Mouse (Mus musculus) C2C12 (cell line): ENCODE measurements at regions not wholly inside any gene's neighbourhood (a gene's known extent, or its start where the extent isn't known, plus 50 kb on each side); places are given as distances from the start of the nearest gene placed in this dataset.

ENCODE experiments used
- H3K27me3 ChIP-seq: one replicate; pipeline ENCODE4 v1.6.1; 2011; ENCODE audit not compliant: control insufficient read depth, insufficient read depth, insufficient read length
- H3K36me3 ChIP-seq: one replicate; pipeline ENCODE4 v1.6.1; 2011; ENCODE audit not compliant: control insufficient read depth, insufficient read depth
- H3K4me3 ChIP-seq: one replicate; pipeline ENCODE4 v1.5.1; 2011; ENCODE audit warnings: mild to moderate bottlenecking, control low read depth; ENCODE audit not compliant: poor library complexity, insufficient read depth, severe bottlenecking
- H3K79me2 ChIP-seq: one replicate; pipeline ENCODE4 v1.6.1; 2011; ENCODE audit not compliant: control insufficient read depth, insufficient read depth
- H3K79me3 ChIP-seq: one replicate; pipeline ENCODE4 v1.6.1; 2011; ENCODE audit warnings: low read depth, control low read depth
- H3ac ChIP-seq: one replicate; pipeline ENCODE3; 2011; ENCODE audit warnings: low read depth; ENCODE audit not compliant: control insufficient read depth, insufficient read length
- CEBPB ChIP-seq: IDR thresholded peaks from one replicate; pipeline ENCODE4 v1.6.1; 2011; ENCODE audit warnings: low read depth, mild to moderate bottlenecking, control low read depth, moderate library complexity
- CTCF ChIP-seq: IDR thresholded peaks from one replicate; pipeline ENCODE4 v1.5.1; 2011; ENCODE audit not compliant: control insufficient read depth, insufficient read depth, insufficient read length
- FOSL1 ChIP-seq: IDR thresholded peaks from one replicate; pipeline ENCODE4 v1.8.0; 2011; ENCODE audit warnings: mild to moderate bottlenecking, low read length; ENCODE audit not compliant: poor library complexity, insufficient read depth, severe bottlenecking
- MAX ChIP-seq: IDR thresholded peaks from one replicate; pipeline ENCODE4 v1.6.1; 2011; ENCODE audit warnings: mild to moderate bottlenecking, control low read depth
- MYOD1 ChIP-seq: IDR thresholded peaks from one replicate; pipeline ENCODE4 v1.6.1; 2011; ENCODE audit warnings: low read depth; ENCODE audit not compliant: control insufficient read depth, insufficient read length
- MYOG ChIP-seq: IDR thresholded peaks from one replicate; pipeline ENCODE4 v1.6.1; 2011; ENCODE audit not compliant: control insufficient read depth, insufficient read length; ENCODE audit errors: extremely low read depth
- USF1 ChIP-seq: IDR thresholded peaks from one replicate; pipeline ENCODE4 v1.6.1; 2011; ENCODE audit warnings: low read depth, mild to moderate bottlenecking, control low read depth, moderate library complexity

DNA sequence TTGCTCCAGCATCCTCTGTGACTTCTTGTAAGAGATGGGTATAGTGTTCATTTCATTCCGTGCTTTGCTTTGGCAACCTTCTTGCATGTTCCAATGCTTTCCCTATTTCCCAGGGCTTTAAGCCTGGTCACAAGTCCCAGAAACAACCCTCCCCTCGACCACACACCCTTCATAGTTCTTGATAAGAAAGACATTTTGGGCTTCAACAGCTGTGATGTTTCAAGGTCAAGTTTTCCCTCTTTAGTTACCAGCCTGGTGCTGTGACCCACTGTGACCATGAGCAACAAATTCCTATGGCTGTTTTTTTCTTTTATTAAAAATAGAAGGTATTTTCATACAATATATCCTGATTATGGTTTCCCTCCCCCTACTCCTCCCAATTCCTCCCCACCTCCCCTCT, 114.1 kb upstream of the Nfe2l3 start:
- Histone ChIP-seq H3K79me3 (no peaks in the 10 kb centered on the region), H3K36me3 (no peaks in the 10 kb centered on the region), H3K4me3 (no peak overlapping the region), H3K79me2 (no peaks in the 10 kb centered on the region), H3ac (no peak overlapping the region), H3K27me3 (no peaks in the 10 kb centered on the region)
- no peak for TF ChIP-seq MAX
- no peak for TF ChIP-seq MYOG
- no peak for TF ChIP-seq FOSL1
- TF ChIP-seq USF1 = no peak
- TF ChIP-seq MYOD1 = no peak
- no peak for TF ChIP-seq CEBPB
- no peak for TF ChIP-seq CTCF

DNA sequence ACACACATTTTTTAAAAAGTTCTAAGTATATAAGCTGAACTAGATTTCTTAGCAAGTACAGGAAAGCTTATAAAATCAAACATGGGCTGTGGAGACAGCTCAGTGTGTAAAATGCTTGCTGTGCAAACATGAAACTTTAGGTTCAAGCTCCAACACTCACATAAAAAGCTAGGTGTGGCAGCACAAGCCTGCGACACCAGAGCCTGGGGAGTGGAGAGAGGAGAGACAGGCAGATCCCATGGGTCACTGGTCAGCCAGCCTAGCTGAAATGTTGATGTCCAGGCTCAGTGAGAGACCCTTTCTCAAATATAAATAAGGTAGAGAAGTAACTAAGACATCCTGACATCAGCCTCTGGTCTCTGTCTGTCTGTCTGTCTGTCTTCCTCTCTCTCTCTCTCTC, 112.5 kb upstream of the Nfe2l3 start:
- Histone ChIP-seq H3K27me3 (no peaks in the 10 kb centered on the region), H3K4me3 (no peak overlapping the region), H3K79me3 (no peaks in the 10 kb centered on the region), H3K79me2 (no peaks in the 10 kb centered on the region), H3K36me3 (no peaks in the 10 kb centered on the region), H3ac (no peak overlapping the region)
- no peak for TF ChIP-seq MAX
- TF ChIP-seq CTCF = no peak
- no peak for TF ChIP-seq MYOD1
- no peak for TF ChIP-seq FOSL1

DNA sequence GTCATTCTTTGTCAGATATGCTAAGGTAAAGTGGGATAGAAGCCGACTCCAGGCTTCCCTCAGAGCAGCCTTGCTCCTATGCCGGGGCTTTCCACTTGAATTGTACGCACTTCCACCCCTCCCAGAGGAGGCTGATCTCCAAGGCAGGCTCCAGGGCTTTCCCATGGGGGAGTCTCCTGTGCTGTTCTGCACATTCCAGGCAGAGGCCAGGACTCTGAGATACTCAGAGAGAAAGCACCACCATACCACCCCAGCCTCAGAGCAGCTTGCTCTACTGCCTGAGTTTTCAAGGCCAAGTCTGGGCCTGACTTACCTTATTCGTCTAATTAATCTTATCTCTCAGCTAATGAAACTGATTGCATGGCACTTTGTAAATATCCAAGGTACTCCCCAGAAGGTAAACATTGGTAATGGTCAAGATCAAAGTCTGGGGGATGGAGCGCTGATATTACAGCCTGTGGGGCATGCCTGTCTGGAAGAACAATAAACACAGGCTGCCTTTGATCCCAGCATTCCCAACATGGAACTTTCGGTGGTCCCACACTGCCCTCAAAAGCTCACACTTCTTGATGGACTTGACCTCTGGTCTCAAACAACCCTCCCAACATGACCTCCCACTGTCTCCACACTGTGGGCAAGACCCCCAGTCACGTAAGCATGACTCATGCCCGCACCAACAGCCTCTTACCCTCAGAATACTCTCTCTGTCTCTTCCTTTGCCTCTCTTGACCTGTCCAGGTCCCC, 111.6 kb upstream of the Nfe2l3 start:
- TF ChIP-seq MYOD1 (no peak), FOSL1 (no peak), MYOG (no peak), CEBPB (no peak), USF1 (no peak), CTCF (no peak), MAX (no peak)
- no peak overlapping the region for H3ac ChIP-seq
- H3K79me2 ChIP-seq = no peaks in the 10 kb centered on the region
- no peak overlapping the region for H3K4me3 ChIP-seq
- no peaks in the 10 kb centered on the region for H3K79me3 ChIP-seq
- no peaks in the 10 kb centered on the region for H3K27me3 ChIP-seq
- H3K36me3 ChIP-seq = no peaks in the 10 kb centered on the region

DNA sequence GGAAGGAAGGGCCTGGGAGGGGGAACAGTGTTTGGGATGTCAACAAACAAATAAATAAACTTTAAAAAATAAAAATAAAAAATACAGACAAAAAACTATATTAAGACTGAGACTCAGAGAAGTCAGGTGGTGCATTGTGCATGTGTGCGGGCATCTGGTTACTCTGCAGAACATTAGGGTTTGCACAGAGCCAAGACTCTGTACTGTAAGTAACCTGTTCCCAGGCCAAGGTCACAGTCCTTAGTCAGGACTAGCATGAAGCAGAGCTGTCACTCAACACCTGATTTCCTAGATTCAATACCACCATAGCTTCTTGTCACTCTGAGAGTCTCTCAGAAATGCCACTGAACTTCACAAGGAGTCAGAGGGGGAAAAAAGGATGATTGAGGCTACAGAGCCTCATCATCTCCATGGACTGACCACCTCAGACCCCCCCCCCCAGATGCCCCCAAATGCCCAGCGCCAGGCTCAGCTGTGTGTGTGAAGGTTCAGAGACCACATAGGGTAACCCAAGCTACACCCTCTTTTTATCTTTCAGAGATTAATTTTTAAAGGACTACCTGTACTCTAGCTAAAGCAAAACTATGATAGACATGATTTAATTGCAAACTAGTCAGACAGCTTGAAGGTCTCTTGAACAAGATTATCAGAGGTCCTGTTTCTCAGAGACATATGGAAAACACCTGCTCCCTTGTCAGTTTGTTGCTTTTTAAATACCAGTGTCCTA, 106.2 kb upstream of the Nfe2l3 start:
- TF ChIP-seq MYOD1 = no peak
- no peak for TF ChIP-seq USF1
- TF ChIP-seq FOSL1 = no peak
- no peak for TF ChIP-seq CEBPB
- TF ChIP-seq MYOG = no peak
- TF ChIP-seq MAX = no peak
- no peak for TF ChIP-seq CTCF
- no peak overlapping the region for H3ac ChIP-seq
- H3K79me2 ChIP-seq = no peaks in the 10 kb centered on the region
- no peaks in the 10 kb centered on the region for H3K36me3 ChIP-seq
- H3K27me3 ChIP-seq = no peaks in the 10 kb centered on the region
- H3K4me3 ChIP-seq = no peak overlapping the region
- no peaks in the 10 kb centered on the region for H3K79me3 ChIP-seq

DNA sequence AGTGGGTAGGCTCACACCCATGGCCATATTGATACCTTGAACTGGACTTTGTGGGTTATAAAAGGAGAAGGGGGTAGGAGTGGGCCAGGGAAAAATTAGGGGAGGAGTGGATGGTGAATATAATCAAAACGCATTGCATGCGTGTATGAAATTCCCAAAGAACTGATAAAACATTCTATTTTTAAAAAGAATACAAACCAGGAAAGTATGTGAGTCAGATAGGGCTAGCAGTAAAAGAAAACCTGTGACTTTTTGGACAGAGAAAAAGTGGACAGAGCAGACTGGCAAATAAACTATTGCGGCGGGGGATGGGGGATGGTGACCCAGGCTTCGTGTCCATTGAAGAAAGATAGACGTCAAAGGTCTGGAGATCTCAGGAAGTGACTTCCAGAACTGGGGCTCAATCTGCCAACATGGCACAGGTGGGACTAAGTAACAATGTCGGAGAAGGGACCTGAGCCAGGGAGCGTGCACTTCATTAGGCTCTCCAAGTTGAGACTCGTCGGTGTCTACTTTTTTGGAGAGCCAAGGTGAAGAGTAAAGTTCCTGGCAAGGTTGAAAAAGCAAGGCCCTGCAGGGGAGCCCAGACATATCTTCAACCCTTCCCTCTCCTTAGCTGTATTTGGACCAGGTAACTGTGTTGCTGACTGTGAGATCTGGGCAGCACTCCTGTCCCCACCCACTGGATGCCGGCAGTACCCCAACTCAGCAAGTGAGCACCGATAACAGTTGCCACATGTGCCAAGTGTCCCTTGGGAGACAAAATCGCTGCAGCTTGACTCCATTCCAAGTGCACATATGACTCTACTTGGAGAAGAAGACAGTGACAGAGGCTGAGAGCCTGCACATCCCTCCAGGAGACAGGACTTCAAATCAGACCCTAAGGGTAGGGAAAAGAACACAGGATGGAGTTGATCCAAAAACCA, 103.1 kb upstream of the Nfe2l3 start:
- no peak overlapping the region for H3K4me3 ChIP-seq
- H3K79me3 ChIP-seq = no peaks in the 10 kb centered on the region
- no peaks in the 10 kb centered on the region for H3K36me3 ChIP-seq
- TF ChIP-seq MYOG = no peak
- TF ChIP-seq CEBPB = no peak
- no peak for TF ChIP-seq CTCF
- no peak for TF ChIP-seq USF1
- TF ChIP-seq FOSL1 = no peak
- TF ChIP-seq MYOD1 = no peak
- no peak for TF ChIP-seq MAX
- H3K79me2 ChIP-seq = no peaks in the 10 kb centered on the region
- no peak overlapping the region for H3ac ChIP-seq
- H3K27me3 ChIP-seq = no peaks in the 10 kb centered on the region
